Mouse (Mus musculus) neural tube, embryonic 10.5 days (tissue): ENCODE measurements around the gene Tmem231.

Experiments
- DNase-seq: peaks from one replicate; pipeline ENCODE4 v3.0.0-alpha.2; 2017; ENCODE audit warnings: low spot score; ENCODE audit errors: extremely low spot score

The Tmem231 gene

DNA sequence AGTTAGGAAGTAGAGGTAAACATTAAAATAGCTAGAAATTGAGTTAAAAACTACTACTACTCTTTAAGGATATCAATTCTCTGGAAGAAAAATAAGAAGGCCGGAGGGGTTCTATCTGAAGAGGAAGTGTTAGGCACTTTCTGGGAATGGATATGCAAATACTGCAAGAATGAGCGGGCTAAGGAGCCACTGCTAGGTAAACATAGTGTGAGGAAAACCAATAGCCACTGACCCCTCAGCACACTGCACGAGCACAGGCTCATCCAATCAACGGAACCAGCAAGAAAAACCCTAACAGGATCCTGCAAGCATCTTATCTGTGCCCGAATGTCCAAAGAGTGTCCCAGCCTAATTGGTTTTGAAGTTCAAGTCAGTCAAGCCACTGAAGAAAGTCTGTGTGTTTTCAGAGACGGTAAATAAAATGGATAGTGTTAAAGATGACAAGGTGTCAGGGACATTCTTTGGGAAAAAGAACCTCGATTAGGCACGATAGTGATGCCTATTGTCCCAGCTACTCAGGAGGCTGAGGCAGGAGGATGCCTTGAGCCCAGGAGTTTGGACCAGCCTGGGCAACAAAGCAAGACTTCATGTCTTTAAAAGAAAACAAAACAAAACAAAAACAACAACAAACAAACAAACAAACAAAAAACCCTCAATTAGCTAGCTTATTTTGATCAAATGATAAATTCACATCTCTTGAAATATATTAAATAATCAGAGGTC, 68.4 kb downstream of the Tmem231 start:
- DNase-seq = no peak

DNA sequence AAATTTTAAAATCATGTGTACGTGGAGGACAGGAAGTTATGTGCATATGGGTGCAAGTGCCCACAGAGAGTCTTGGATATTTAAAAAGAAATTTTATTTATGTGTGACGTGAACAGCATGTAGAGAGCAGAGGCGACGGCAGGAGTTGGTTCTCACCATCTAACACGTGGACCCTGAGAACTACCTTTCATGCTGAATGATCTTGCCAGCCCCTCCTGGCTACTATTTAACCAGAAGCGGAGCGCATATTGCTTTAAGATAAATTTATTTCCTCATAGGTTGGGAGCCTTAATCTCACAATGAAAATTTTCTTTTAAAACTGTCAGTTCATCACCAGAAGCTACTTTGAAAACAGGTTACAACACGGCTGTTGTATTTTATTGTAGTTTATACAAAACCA, 69.0 kb downstream of the Tmem231 start:
- no peak for DNase-seq

DNA sequence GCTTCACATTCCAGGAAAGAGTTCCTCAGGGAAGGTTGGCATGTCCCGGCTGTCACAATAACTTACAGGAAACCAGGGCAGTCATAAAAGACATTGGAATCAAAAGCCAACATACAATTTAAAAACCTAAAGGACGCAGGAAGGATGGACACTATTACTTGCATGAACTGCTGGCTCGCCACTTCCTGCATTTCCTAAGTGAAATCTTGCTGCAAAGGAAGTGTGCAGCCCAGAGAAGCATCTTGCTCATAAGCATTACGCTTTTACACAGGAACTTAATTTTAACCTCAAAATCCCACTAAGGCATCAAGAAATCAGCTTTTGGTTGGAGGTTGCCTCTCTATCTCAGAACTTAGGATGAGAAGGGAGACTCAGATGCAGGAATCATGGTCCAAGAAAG, 70.4 kb downstream of the Tmem231 start:
- DNase-seq = no peak
